Mouse (Mus musculus): ENCODE results near the gene Akap5. TPM values are rescaled to one million over a fixed set of nuclear protein-coding genes. Genes with fewer than 3 reads are reported as not detected.

Akap5 gene
- total RNA-seq, 2 experiments from 2014 or later, result 0.17 to 0.21 TPM

Other genes with a start within 250 kb of the Akap5 start
- gene Esr2, start 147.6 kb upstream of the Akap5 start, total RNA-seq (2014; fragmentation: Nextera tagmentation), result not detected in 2 replicates
- gene Esr2, start 147.6 kb upstream of the Akap5 start, total RNA-seq (2017), result not detected in 2 replicates
- not detected in 2 replicates for gene Tex21, start 78.1 kb upstream of the Akap5 start, total RNA-seq (2014; fragmentation: Nextera tagmentation)
- not detected in 2 replicates for gene Tex21, start 78.1 kb upstream of the Akap5 start, total RNA-seq (2017)
- 47.7 and 79.3 TPM in 2 replicates for gene Mthfd1, start 69.6 kb upstream of the Akap5 start, total RNA-seq (2014; fragmentation: Nextera tagmentation)
- 106 and 111 TPM in 2 replicates for gene Mthfd1, start 69.6 kb upstream of the Akap5 start, total RNA-seq (2017)
- gene Zbtb25, start 44.7 kb downstream of the Akap5 start, total RNA-seq (2014; fragmentation: Nextera tagmentation), result 26.4 and 29.4 TPM in 2 replicates
- 21.4 and 22.4 TPM in 2 replicates for gene Zbtb25, start 44.7 kb downstream of the Akap5 start, total RNA-seq (2017)
- gene Zbtb1, start 45.4 kb downstream of the Akap5 start, total RNA-seq (2014; fragmentation: Nextera tagmentation), result 12.0 and 15.6 TPM in 2 replicates
- 12.9 and 15.3 TPM in 2 replicates for gene Zbtb1, start 45.4 kb downstream of the Akap5 start, total RNA-seq (2017)
- gene Hspa2, start 79.3 kb downstream of the Akap5 start, total RNA-seq (2014; fragmentation: Nextera tagmentation), result 1.9 and 7.3 TPM in 2 replicates
- gene Hspa2, start 79.3 kb downstream of the Akap5 start, total RNA-seq (2017), result 18.9 and 19.4 TPM in 2 replicates
- gene Ppp1r36, start 92.6 kb downstream of the Akap5 start, total RNA-seq (2014; fragmentation: Nextera tagmentation), result not detected in 2 replicates
- gene Ppp1r36, start 92.6 kb downstream of the Akap5 start, total RNA-seq (2017), result 0.69 TPM in 1 of 2 replicates, not detected in the other
- 19.6 and 20.5 TPM in 2 replicates for gene Plekhg3, start 206.0 kb downstream of the Akap5 start, total RNA-seq (2014; fragmentation: Nextera tagmentation)
- gene Plekhg3, start 206.0 kb downstream of the Akap5 start, total RNA-seq (2017), result 13.3 and 15.6 TPM in 2 replicates